Mouse (Mus musculus) heart, adult 2 months (tissue): ENCODE measurements around the gene Tsnaxip1. TPM values are rescaled to one million over a fixed set of nuclear protein-coding genes. Genes with fewer than 3 reads are reported as not detected.
A peak's percentile ranks its signal among the peaks of the same experiment; 100 is the strongest.

Experiments used
- DNase-seq, 2 experiments: peaks; one replicate each; pipeline ENCODE4 v3.0.0; 2021
- H3K27ac ChIP-seq: fragments of 200-600 bp; 2 replicates; pipeline ENCODE4 v1.8.1; 2022
- H3K27me3 ChIP-seq: fragments of 200-500 bp; 2 replicates; pipeline ENCODE4 v1.6.1; 2012; ENCODE audit warnings: mild to moderate bottlenecking, low read length, inconsistent platforms, mixed read lengths; ENCODE audit not compliant: control insufficient read depth, insufficient read depth
- H3K36me3 ChIP-seq: fragments of 200-500 bp; 2 replicates; pipeline ENCODE4 v1.6.1; 2012; ENCODE audit warnings: low read length, inconsistent platforms; ENCODE audit not compliant: control insufficient read depth, insufficient read depth
- H3K4me1 ChIP-seq: fragments of 200-500 bp; 2 replicates; pipeline ENCODE4 v1.6.1; 2011; ENCODE audit warnings: low read length; ENCODE audit not compliant: control insufficient read depth, insufficient read depth
- H3K4me3 ChIP-seq: fragments of 200-600 bp; 2 replicates; pipeline ENCODE4 v1.8.1; 2022
- H3K79me2 ChIP-seq: fragments of 200-500 bp; replicated peaks from 2 replicates; pipeline ENCODE4 v1.6.1; 2012; ENCODE audit warnings: mild to moderate bottlenecking, inconsistent platforms, low read length, moderate library complexity, mixed read lengths; ENCODE audit not compliant: control insufficient read depth, insufficient read depth
- H3K9ac ChIP-seq: fragments of 200-500 bp; 2 replicates; pipeline ENCODE4 v1.6.1; 2012; ENCODE audit warnings: low read depth, mild to moderate bottlenecking, control low read depth, inconsistent platforms, low read length, mixed read lengths
- CTCF ChIP-seq: fragments of 200-600 bp; IDR thresholded peaks from 2 replicates; pipeline ENCODE4 v1.8.1; 2022; ENCODE audit warnings: antibody characterized with exemption, mild to moderate bottlenecking, moderate library complexity
- EP300 ChIP-seq: fragments of 200-500 bp; IDR thresholded peaks from 2 replicates; pipeline ENCODE4 v1.6.1; 2011; ENCODE audit warnings: low read depth, low read length, control low read depth; ENCODE audit not compliant: insufficient read depth
- POLR2A ChIP-seq: fragments of 200-500 bp; IDR thresholded peaks from 2 replicates; pipeline ENCODE4 v1.6.1; 2011; ENCODE audit warnings: mild to moderate bottlenecking, low read depth, low read length, control low read depth; ENCODE audit not compliant: insufficient read depth
- WGBS: fragments of 180-500 bp; shearing (Covaris S2); methylation state at CpG from one replicate; pipeline ENCODE4 v1.1.7; 2018; 5-methylcytosine and 5-hydroxymethylcytosine counted together
- intact Hi-C: fragments of 180-260 bp; cut with DNase I; formaldehyde crosslinking; loops from one replicate; pipeline ENCODE4 v1.15.1; 2025
- polyA plus RNA-seq: library from polyadenylated mRNA; depleted of rRNA; stranded (reverse); fragments of >200 nt; gene quantifications from 2 replicates; pipeline ENCODE4 v1.2.3, GENCODE M21; 2012
- total RNA-seq, 2 experiments: library from RNA; stranded (reverse); gene quantifications; 2 replicates each; pipeline ENCODE4 v1.2.3; 2021

The Tsnaxip1 gene
- total and polyA plus RNA-seq, 3 experiments: 0.20 TPM; not detected in 2

- H3K36me3 ChIP-seq: peaks cover 10% of the 10 kb centered on the region
- H3K27me3 ChIP-seq: no peaks in the 10 kb centered on the region
- intact Hi-C loops: no loop called here
- no peak for DNase-seq
- TF ChIP-seq CTCF: no peak
- no peak for TF ChIP-seq POLR2A
- no peak for TF ChIP-seq EP300
- no peak overlapping the region for H3K27ac ChIP-seq
- H3K79me2 ChIP-seq: no peaks in the 10 kb centered on the region
- WGBS: 89% methylated on average over 7 of the region's 7 CpGs
- H3K4me3 ChIP-seq: no peak overlapping the region
- H3K4me1 ChIP-seq: peaks cover 9% of the 10 kb centered on the region
- no peak overlapping the region for H3K9ac ChIP-seq
Measured at GRCm38 (mm10) chr8:105804797-105805196, 22.7 kb upstream of the Tsnaxip1 start.

DNA sequence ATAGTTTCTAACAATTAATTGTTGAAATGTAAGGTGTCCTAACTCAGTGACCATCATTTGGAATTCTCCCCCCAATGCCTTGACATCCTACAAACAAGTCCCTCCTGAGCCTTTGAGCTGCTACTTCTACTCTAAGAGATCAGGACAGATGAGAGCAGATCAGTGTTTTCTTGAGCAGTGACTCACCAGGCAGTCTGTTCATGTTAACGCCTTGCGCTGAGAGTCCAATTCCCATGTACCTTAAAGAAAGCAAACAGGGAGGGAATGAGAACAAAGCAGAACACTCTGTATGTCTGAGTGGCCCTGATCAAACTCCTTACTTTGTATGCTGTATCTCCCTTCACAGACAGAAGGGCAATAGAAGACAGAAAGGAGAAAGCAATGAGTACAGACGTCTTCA lies 22.2 kb upstream of the Tsnaxip1 start:
- TF ChIP-seq CTCF: no peak
- TF ChIP-seq EP300: no peak
- TF ChIP-seq POLR2A: no peak
- intact Hi-C loops: no loop called here
- Histone ChIP-seq H3K9ac (no peak overlapping the region), H3K79me2 (0 out of 2 replicates have a peak, but pooled peaks cover under 1% of the 10 kb centered on the region), H3K4me1 (peaks cover 11% of the 10 kb centered on the region), H3K4me3 (no peak overlapping the region), H3K36me3 (peaks cover 10% of the 10 kb centered on the region), H3K27ac (no peak overlapping the region), H3K27me3 (no peaks in the 10 kb centered on the region)
- no peak for DNase-seq
- WGBS: 81% methylated on average over 3 of the region's 3 CpGs

- no peak for TF ChIP-seq EP300
- TF ChIP-seq CTCF: no peak
- no peak for TF ChIP-seq POLR2A
- Histone ChIP-seq H3K4me1 (peaks cover 15% of the 10 kb centered on the region), H3K4me3 (no peak overlapping the region), H3K27me3 (no peaks in the 10 kb centered on the region), H3K79me2 (0 out of 2 replicates have a peak, but pooled peaks cover 1% of the 10 kb centered on the region), H3K9ac (no peak overlapping the region), H3K27ac (no peak overlapping the region), H3K36me3 (peaks cover 14% of the 10 kb centered on the region)
- intact Hi-C loops: no loop called here
- no peak for DNase-seq
- 66% methylated on average over 1 of the region's 1 CpGs for WGBS
Measured at GRCm38 (mm10) chr8:105805964-105806363, 21.6 kb upstream of the Tsnaxip1 start.

GRCm38 (mm10) chr8:105807766-105808165 lies 19.8 kb upstream of the Tsnaxip1 start:
- peak overlapping the region; percentile 17; the same call in 1 of the 2 replicates for H3K27ac ChIP-seq
- H3K4me1 ChIP-seq: peaks cover 24% of the 10 kb centered on the region
- intact Hi-C loops: no loop called here
- TF ChIP-seq POLR2A (no peak), CTCF (no peak), EP300 (no peak)
- H3K4me3 ChIP-seq: no peak overlapping the region
- peaks cover 22% of the 10 kb centered on the region for H3K36me3 ChIP-seq
- no peak overlapping the region for H3K9ac ChIP-seq
- DNase-seq: no peak
- no peaks in the 10 kb centered on the region for H3K27me3 ChIP-seq
- WGBS: 38% methylated on average over 5 of the region's 5 CpGs
- H3K79me2 ChIP-seq: 0 out of 2 replicates have a peak, but pooled peaks cover 1% of the 10 kb centered on the region

DNA sequence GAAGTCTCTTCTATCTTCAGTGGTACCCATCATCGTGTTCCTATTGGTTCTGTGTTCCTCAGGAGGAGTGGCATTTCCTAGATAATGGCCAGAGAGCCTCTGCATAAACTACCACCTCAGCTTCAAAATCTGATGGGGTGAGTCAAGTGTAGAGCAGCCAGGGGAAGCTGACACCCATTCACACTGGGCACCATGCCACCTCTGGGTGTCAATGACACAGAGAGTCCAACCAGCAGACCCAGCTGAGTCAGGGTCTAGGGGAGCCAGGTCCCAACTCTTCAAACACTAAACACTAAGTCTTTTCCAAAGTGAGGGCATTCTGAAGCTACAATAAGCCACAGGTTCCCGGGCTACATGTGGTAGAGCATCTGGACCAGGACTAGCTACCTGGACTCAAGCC lies 19.1 kb upstream of the Tsnaxip1 start:
- no peak overlapping the region for H3K4me3 ChIP-seq
- intact Hi-C loops: no loop called here
- H3K27ac ChIP-seq: no peak overlapping the region; the same call in 1 of the 2 replicates
- TF ChIP-seq POLR2A: no peak
- no peak for TF ChIP-seq CTCF
- no peak for TF ChIP-seq EP300
- DNase-seq: peak in 1 of 2 experiments; percentile 43
- no peak overlapping the region for H3K9ac ChIP-seq
- H3K79me2 ChIP-seq: 0 out of 2 replicates have a peak, but pooled peaks cover 1% of the 10 kb centered on the region
- WGBS: 74% methylated on average over 2 of the region's 2 CpGs
- no peaks in the 10 kb centered on the region for H3K27me3 ChIP-seq
- H3K4me1 ChIP-seq: peaks cover 24% of the 10 kb centered on the region
- H3K36me3 ChIP-seq: peaks cover 22% of the 10 kb centered on the region

DNA sequence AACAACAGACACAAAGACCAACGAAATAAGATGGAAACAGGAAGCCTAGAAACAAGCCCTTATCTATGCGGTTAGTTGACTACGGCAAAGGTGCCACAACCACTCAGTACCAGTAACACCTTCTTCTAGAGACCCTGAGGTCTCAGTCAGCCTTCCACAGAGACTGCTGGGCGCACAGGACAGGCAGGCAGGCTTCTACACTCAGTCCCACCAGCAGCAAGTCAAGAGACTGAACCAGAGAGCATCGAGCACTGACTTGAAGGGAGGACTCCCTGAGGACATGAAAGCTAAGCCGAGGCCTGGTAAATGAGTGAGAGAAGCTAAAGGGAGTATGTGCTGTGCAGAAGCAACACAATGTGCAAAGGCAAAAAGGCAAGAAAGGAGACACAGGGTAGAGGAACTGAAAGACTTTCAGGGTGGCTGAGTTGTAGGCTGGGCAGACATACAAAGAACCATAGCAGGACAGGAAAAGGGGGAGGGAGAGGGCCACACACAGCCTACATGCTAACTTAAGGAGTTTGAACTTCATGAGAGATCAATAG lies 17.2 kb upstream of the Tsnaxip1 start:
- H3K4me1 ChIP-seq: peaks cover 24% of the 10 kb centered on the region
- no peaks in the 10 kb centered on the region for H3K27me3 ChIP-seq
- 54% methylated on average over 6 of the region's 6 CpGs for WGBS
- DNase-seq: no peak
- TF ChIP-seq CTCF (no peak), POLR2A (no peak), EP300 (no peak)
- H3K79me2 ChIP-seq: 0 out of 2 replicates have a peak, but pooled peaks cover 3% of the 10 kb centered on the region
- H3K27ac ChIP-seq: no peak overlapping the region; the same call in 1 of the 2 replicates
- H3K36me3 ChIP-seq: peaks cover 22% of the 10 kb centered on the region
- intact Hi-C loops: no loop called here
- H3K9ac ChIP-seq: no peak overlapping the region
- H3K4me3 ChIP-seq: no peak overlapping the region
